Mouse (Mus musculus): ENCODE results near the gene Ccdc83.

DNA sequence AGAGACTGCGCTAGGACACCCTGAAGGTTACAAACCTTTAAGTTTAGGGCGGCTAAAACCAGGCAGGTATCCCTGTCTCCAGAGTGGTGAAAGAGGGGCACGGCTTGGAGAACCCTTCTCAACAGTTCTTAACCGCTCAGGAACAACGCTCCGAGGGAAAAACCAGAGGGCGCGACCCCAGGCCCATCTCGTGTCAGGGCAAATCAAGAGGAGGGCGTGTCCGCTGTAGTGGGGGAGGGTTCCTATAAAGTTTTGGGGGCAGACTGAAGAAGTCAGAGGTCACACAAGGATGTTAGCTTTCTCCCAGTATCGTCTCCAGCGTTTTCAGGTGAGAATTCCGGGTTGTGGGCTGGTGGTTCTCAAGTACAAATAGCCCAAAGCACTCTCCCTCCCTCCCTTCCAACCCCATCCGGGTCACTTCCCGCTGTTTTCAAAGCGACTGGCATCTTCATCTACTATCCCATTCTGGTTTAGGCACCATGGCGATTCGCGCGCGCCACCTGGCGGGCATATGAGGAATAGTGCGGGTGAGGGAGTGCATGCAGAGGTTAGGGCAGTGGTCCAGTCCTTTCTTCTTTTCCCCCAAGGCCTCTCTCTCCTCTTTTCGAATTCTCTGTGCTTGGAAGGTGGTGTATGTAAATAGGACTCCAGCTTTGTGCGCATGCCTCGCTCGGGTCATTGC, at the start of gene Ccdc83:
- TF ChIP-seq CTCF (IDR thresholded peaks at IDR 0.05; ENCODE audit: low read depth): peak; percentile 99
- TF ChIP-seq EP300 (IDR thresholded peaks at IDR 0.05; ENCODE audit: low read depth): no peak

Data from heart, postnatal 0 days (tissue).